Comparison of ENCODE assay signal across 8 mouse cellular contexts in the genomic region with DNA sequence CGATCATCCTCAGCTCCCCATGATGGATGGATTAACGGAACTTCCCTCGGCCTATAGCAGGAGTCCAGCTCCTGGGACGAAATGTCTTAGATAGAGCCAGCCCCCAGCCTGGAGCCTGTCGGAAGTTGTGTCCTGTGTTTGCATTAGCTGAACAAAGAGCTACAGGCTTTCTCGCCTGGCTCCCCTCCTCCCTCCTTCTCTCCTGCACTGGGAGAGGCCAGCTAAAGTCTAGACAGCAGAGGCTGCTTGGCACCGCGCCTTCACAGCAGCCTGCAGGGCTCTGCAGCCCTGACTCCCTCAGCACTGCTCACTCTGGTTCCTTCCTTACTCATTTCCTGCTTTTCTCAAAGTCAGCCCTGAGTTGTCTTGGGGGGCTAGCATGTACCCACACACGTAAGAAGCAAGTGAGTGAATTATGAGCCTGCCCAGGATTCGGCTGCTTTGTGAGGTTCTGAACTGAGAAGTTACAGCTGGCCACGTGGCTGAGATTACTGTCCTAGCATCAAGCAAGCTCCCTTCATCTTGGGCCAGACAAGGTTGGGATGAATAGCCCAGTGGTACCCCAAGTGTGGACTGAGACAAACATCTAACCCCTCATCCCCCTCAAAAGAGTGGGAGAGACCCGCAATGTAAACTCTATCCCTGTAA. TPM values are rescaled to one million over a fixed set of nuclear protein-coding genes. Genes with fewer than 3 reads are reported as not detected.
A peak's percentile ranks its signal among the peaks of the same experiment; 100 is the strongest.
DNase-seq lines count a peak whose midpoint lies in the region; ATAC-seq and TF ChIP-seq lines count a peak whose summit lies in the region.

No protein-coding gene starts in this region.

- H3K79me2 ChIP-seq in heart, adult 2 months (replicated peaks; ENCODE audit: control insufficient read depth, insufficient read depth, low read length): peaks cover 2% of the 10 kb centered on the region

- DNase-seq in cerebellum, postnatal 10 days: peak; percentile 73 to 83
- DNase-seq in cerebellum, adult 11 months: no peak
- peak; percentile 87 for DNase-seq in embryo, embryonic 11 days
- peak; percentile 77 to 83 for DNase-seq in heart, adult 2 months
- DNase-seq in kidney, adult 11 months: peak; percentile 54
- no peak for DNase-seq in liver, postnatal 0 days

- intact Hi-C loops in heart, adult 2 months (cut with DNase I): no loop called here

- peak overlapping the region; percentile 69 for H3K27ac ChIP-seq in heart, adult 2 months
- no peak overlapping the region for H3K27ac ChIP-seq in liver, postnatal 0 days (ENCODE audit: low read depth)
- peak overlapping the region; percentile 74 for H3K27ac ChIP-seq in neural tube, embryonic 15.5 days (replicated peaks)

- H3K36me3 ChIP-seq in heart, adult 2 months (ENCODE audit: control insufficient read depth, insufficient read depth, low read length): no peaks in the 10 kb centered on the region; the same call in 1 of the 2 replicates
- no peaks in the 10 kb centered on the region for H3K36me3 ChIP-seq in liver, postnatal 0 days (replicated peaks; ENCODE audit: insufficient read depth, low read length)
- H3K36me3 ChIP-seq in neural tube, embryonic 15.5 days: no peaks in the 10 kb centered on the region

- peak overlapping the region; percentile 9; the same call in 1 of the 2 replicates for H3K9ac ChIP-seq in heart, adult 2 months (ENCODE audit: low read depth, low read length)
- H3K9ac ChIP-seq in liver, postnatal 0 days (replicated peaks): no peak overlapping the region
- no peak overlapping the region for H3K9ac ChIP-seq in neural tube, embryonic 15.5 days (replicated peaks)

- TF ChIP-seq POLR2A in heart, adult 2 months (IDR thresholded peaks at IDR 0.05; ENCODE audit: insufficient read depth, low read depth, low read length): no peak

- H3K9me3 ChIP-seq in liver, postnatal 0 days (ENCODE audit: low read length): no peaks in the 10 kb centered on the region
- H3K9me3 ChIP-seq in neural tube, embryonic 15.5 days (replicated peaks): no peaks in the 10 kb centered on the region

- H3K4me3 ChIP-seq in heart, adult 2 months: no peak overlapping the region
- H3K4me3 ChIP-seq in liver, postnatal 0 days (ENCODE audit: low read depth, low read length): no peak overlapping the region
- no peak overlapping the region for H3K4me3 ChIP-seq in neural tube, embryonic 15.5 days (replicated peaks)

- no peak for TF ChIP-seq CTCF in heart, adult 2 months (IDR thresholded peaks at IDR 0.05)
- TF ChIP-seq CTCF in liver, postnatal 0 days (IDR thresholded peaks at IDR 0.05; ENCODE audit: low read depth): no peak

- peak; percentile 40; the same call in 1 of the 2 replicates for ATAC-seq in liver, postnatal 0 days
- peak; percentile 85 for ATAC-seq in neural tube, embryonic 15.5 days (ENCODE audit: low FRiP score)
- ATAC-seq in erythroid progenitor cell, adult 5-6 weeks (replicated peaks; ENCODE audit: low FRiP score, poor library complexity, severe bottlenecking): no peak

- TF ChIP-seq EP300 in heart, adult 2 months (IDR thresholded peaks at IDR 0.05; ENCODE audit: insufficient read depth, low read depth, low read length): no peak
- no peak for TF ChIP-seq EP300 in liver, postnatal 0 days (IDR thresholded peaks at IDR 0.05; ENCODE audit: low read depth)

- 22% methylated on average over 12 of the region's 12 CpGs for WGBS in heart, adult 2 months
- WGBS in liver, postnatal 0 days (ENCODE audit: insufficient replicate concordance): 35% methylated on average over 12 of the region's 12 CpGs
- WGBS in neural tube, embryonic 15.5 days: 19% methylated on average over 12 of the region's 12 CpGs

- no peak overlapping the region for H3K4me2 ChIP-seq in liver, postnatal 0 days (ENCODE audit: low read depth, low read length)
- H3K4me2 ChIP-seq in neural tube, embryonic 15.5 days: peak overlapping the region; percentile 39

- H3K4me1 ChIP-seq in heart, adult 2 months (ENCODE audit: control insufficient read depth, insufficient read depth, low read length): peaks cover 24% of the 10 kb centered on the region
- no peaks in the 10 kb centered on the region for H3K4me1 ChIP-seq in liver, postnatal 0 days (ENCODE audit: insufficient read depth)
- H3K4me1 ChIP-seq in neural tube, embryonic 15.5 days: peaks cover 61% of the 10 kb centered on the region

- H3K27me3 ChIP-seq in heart, adult 2 months (ENCODE audit: control insufficient read depth, insufficient read depth, low read length): 0 out of 2 replicates have a peak, but pooled peaks cover 1% of the 10 kb centered on the region
- H3K27me3 ChIP-seq in liver, postnatal 0 days (ENCODE audit: insufficient read depth, low read length): no peaks in the 10 kb centered on the region
- H3K27me3 ChIP-seq in neural tube, embryonic 15.5 days (replicated peaks): no peaks in the 10 kb centered on the region

RNA-seq across cellular contexts. Expression of gene Fstl1, which starts 11.8 kb away (rescaled TPM):
- total RNA-seq in heart, adult 2 months (2021): 10 to 100 TPM; 43.6 to 57.6 TPM
- 39.7 and 68.4 TPM in 2 replicates for polyA plus RNA-seq in heart, adult 2 months (2012; rRNA removed)
- polyA plus RNA-seq in liver, postnatal 0 days (2015; fragmentation: Nextera tagmentation; extraction: Ambion mirVana): 14.9 and 15.5 TPM in 2 replicates
- polyA plus RNA-seq in neural tube, embryonic 15.5 days (2015; fragmentation: Nextera tagmentation; extraction: Ambion mirVana): 123 and 145 TPM in 2 replicates
- 1.1 and 2.1 TPM in 2 replicates for total RNA-seq in erythroid progenitor cell, adult 5-6 weeks (2015; ENCODE audit: low replicate concordance)
- 0.51 and 1.6 TPM in 2 replicates for total RNA-seq in erythroid progenitor cell, adult 5-6 weeks (2017; ENCODE audit: low replicate concordance)

Comparison
In these comparisons a context has a peak if more than half of its experiments do, and no peak if none do; other contexts are left out.
1. DNase-seq: peak in cerebellum, postnatal 10 days (2 of 2), embryo, embryonic 11 days (single experiment), heart, adult 2 months (2 of 2) and kidney, adult 11 months (single experiment); none in cerebellum, adult 11 months (single experiment) and liver, postnatal 0 days (single experiment).